Comparison of ENCODE assay signal across 8 mouse cellular contexts in the genomic region with DNA sequence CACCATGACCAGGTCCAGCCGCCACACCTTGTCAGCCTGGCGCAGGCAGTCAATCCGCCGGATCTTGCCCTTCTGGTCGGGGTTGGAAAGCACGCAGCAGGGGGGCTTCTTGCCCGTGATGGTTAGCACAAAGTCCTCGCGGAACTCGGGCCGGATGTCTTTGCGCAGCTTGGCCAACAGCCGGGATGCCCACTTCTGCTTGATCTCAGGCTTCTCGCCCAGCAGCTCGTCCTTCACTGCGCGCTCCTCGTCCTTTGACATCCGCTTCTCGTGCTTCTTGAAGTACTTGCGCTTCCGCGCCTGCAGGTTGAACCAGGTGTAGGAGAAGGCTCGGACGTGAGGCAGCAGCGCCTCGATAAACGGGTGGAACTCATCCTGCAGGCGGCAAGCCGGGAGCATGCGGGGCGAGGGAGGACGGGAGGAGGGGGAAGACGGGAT. TPM values are rescaled to one million over a fixed set of nuclear protein-coding genes. Genes with fewer than 3 reads are reported as not detected.
DNase-seq lines count a peak whose midpoint lies in the region; ATAC-seq and TF ChIP-seq lines count a peak whose summit lies in the region.
"Had no signal": no experiment of that assay in that cellular context is flagged by ENCODE, and none has a peak within 500 bp of the region (broad histone marks: within the 10 kb centered on the region; RNA-seq: fewer than 3 reads in every experiment).

No protein-coding gene starts in this region.

- no peak for ATAC-seq in lung, embryonic 14.5 days (ENCODE audit: insufficient read depth)
- ATAC-seq in hindbrain, postnatal 0 days, result no peak
- no peak for ATAC-seq in midbrain, embryonic 16.5 days

- DNase-seq in lung, embryonic 14.5 days, result peak; percentile 54
- no peak for DNase-seq in lung, postnatal 14 days
- DNase-seq in embryonic facial prominence, embryonic 10.5 days (ENCODE audit: low spot score), result peak; percentile 54
- peak; percentile 70 for DNase-seq in hindbrain, postnatal 0 days (ENCODE audit: low spot score)
- DNase-seq in urinary bladder, postnatal 10 days (ENCODE audit: low spot score), result no peak
- DNase-seq in spleen, postnatal 14 days (ENCODE audit: low spot score in 2 of 2), result no peak

- H3K27ac ChIP-seq in lung, embryonic 14.5 days (ENCODE audit: low read depth), result peak overlapping the region; percentile 65; the same call in 1 of the 2 replicates
- H3K27ac ChIP-seq in embryonic facial prominence, embryonic 10.5 days (replicated peaks), result no peak overlapping the region
- peak overlapping the region; percentile 90 for H3K27ac ChIP-seq in hindbrain, postnatal 0 days
- H3K27ac ChIP-seq in midbrain, embryonic 16.5 days (ENCODE audit: low read length), result peak overlapping the region; percentile 61

- H3K4me1 ChIP-seq in lung, embryonic 14.5 days (ENCODE audit: insufficient read depth), result peaks cover 37% of the 10 kb centered on the region
- H3K4me1 ChIP-seq in embryonic facial prominence, embryonic 10.5 days, result peaks cover 41% of the 10 kb centered on the region
- H3K4me1 ChIP-seq in hindbrain, postnatal 0 days (ENCODE audit: insufficient read depth, low read length), result peaks cover 5% of the 10 kb centered on the region
- peaks cover 29% of the 10 kb centered on the region for H3K4me1 ChIP-seq in midbrain, embryonic 16.5 days (ENCODE audit: control insufficient read depth, insufficient read depth, low read length)

- peak overlapping the region; percentile 13; the same call in 1 of the 2 replicates for H3K4me3 ChIP-seq in lung, embryonic 14.5 days (ENCODE audit: low read depth, low read length)
- H3K4me3 ChIP-seq in embryonic facial prominence, embryonic 10.5 days, result peak overlapping the region; percentile 32; the same call in 1 of the 2 replicates
- peak overlapping the region; percentile 41 for H3K4me3 ChIP-seq in hindbrain, postnatal 0 days (ENCODE audit: low read length)
- H3K4me3 ChIP-seq in midbrain, embryonic 16.5 days (ENCODE audit: low read depth, low read length), result peak overlapping the region; percentile 36

- 16% methylated on average over 34 of the region's 34 CpGs for WGBS in lung, embryonic 14.5 days
- WGBS in embryonic facial prominence, embryonic 10.5 days, result under 1% methylated on average over 34 of the region's 34 CpGs
- 4% methylated on average over 33 of the region's 34 CpGs for WGBS in hindbrain, postnatal 0 days
- WGBS in midbrain, embryonic 16.5 days, result 5% methylated on average over 34 of the region's 34 CpGs

- no peaks in the 10 kb centered on the region for H3K9me3 ChIP-seq in lung, embryonic 14.5 days (ENCODE audit: low read depth, low read length)
- H3K9me3 ChIP-seq in embryonic facial prominence, embryonic 10.5 days, result no peaks in the 10 kb centered on the region
- H3K9me3 ChIP-seq in hindbrain, postnatal 0 days (ENCODE audit: low read length), result no peaks in the 10 kb centered on the region
- H3K9me3 ChIP-seq in midbrain, embryonic 16.5 days (replicated peaks; ENCODE audit: control insufficient read depth, low read length, poor library complexity, severe bottlenecking), result no peaks in the 10 kb centered on the region
- H3K9me3 ChIP-seq: megakaryocyte, embryonic 14.5 days had no signal

- peak overlapping the region; percentile 64 for H3K4me2 ChIP-seq in lung, embryonic 14.5 days
- H3K4me2 ChIP-seq in hindbrain, postnatal 0 days (ENCODE audit: low read depth, low read length), result peak overlapping the region; percentile 50
- peak overlapping the region; percentile 56 for H3K4me2 ChIP-seq in midbrain, embryonic 16.5 days (ENCODE audit: low read length)

- H3K27me3 ChIP-seq in lung, embryonic 14.5 days (ENCODE audit: insufficient read depth, low read length), result peaks cover 34% of the 10 kb centered on the region
- H3K27me3 ChIP-seq in embryonic facial prominence, embryonic 10.5 days (replicated peaks; ENCODE audit: low read depth, poor library complexity, severe bottlenecking), result peaks cover 100% of the 10 kb centered on the region
- no peaks in the 10 kb centered on the region for H3K27me3 ChIP-seq in hindbrain, postnatal 0 days (ENCODE audit: insufficient read depth, low read length)
- peaks cover 40% of the 10 kb centered on the region for H3K27me3 ChIP-seq in midbrain, embryonic 16.5 days (ENCODE audit: control insufficient read depth, insufficient read depth, low read depth, low read length)

- H3K36me3 ChIP-seq in lung, embryonic 14.5 days (ENCODE audit: insufficient read depth), result peaks cover 44% of the 10 kb centered on the region
- H3K36me3 ChIP-seq in embryonic facial prominence, embryonic 10.5 days (replicated peaks), result no peaks in the 10 kb centered on the region
- no peaks in the 10 kb centered on the region for H3K36me3 ChIP-seq in hindbrain, postnatal 0 days (ENCODE audit: insufficient read depth, low read length)
- H3K36me3 ChIP-seq in midbrain, embryonic 16.5 days (ENCODE audit: control insufficient read depth, insufficient read depth, low read length), result no peaks in the 10 kb centered on the region

- no peak overlapping the region; the same call in 1 of the 2 replicates for H3K9ac ChIP-seq in lung, embryonic 14.5 days
- H3K9ac ChIP-seq in hindbrain, postnatal 0 days (replicated peaks; ENCODE audit: low read length), result peak overlapping the region; percentile 57
- peak overlapping the region; percentile 57 for H3K9ac ChIP-seq in midbrain, embryonic 16.5 days (ENCODE audit: low read depth, low read length)

- TF ChIP-seq CTCF in lung, embryonic 14.5 days (IDR thresholded peaks at IDR 0.05; ENCODE audit: low read depth), result 0 out of 2 replicates have a peak, but pooled peaks have one; percentile 7
- TF ChIP-seq CTCF in hindbrain, postnatal 0 days (IDR thresholded peaks at IDR 0.05; ENCODE audit: low read depth), result no peak

RNA-seq across cellular contexts. Expression of a gene that starts 28.2 kb away (rescaled TPM):
- polyA plus RNA-seq in lung, embryonic 14.5 days (2014; fragmentation: Nextera tagmentation; extraction: Ambion mirVana), result 42.3 and 44.1 TPM in 2 replicates
- 0.29 and 0.77 TPM in 2 replicates for polyA plus RNA-seq in embryonic facial prominence, embryonic 10.5 days (2016; fragmentation: Nextera tagmentation; extraction: Ambion mirVana)
- 90.4 and 92.5 TPM in 2 replicates for total RNA-seq in hindbrain, postnatal 0 days (2014; rRNA removed)
- polyA plus RNA-seq in hindbrain, postnatal 0 days (2015; fragmentation: Nextera tagmentation; extraction: Ambion mirVana), result 123 and 126 TPM in 2 replicates
- 44.1 and 55.4 TPM in 2 replicates for polyA plus RNA-seq in midbrain, embryonic 16.5 days (2015; fragmentation: Nextera tagmentation; extraction: Ambion mirVana)

RNA-seq across cellular contexts. Expression of a gene that starts 49.2 kb away (rescaled TPM):
- 2.7 and 2.8 TPM in 2 replicates for polyA plus RNA-seq in lung, embryonic 14.5 days (2014; fragmentation: Nextera tagmentation; extraction: Ambion mirVana)
- polyA plus RNA-seq in embryonic facial prominence, embryonic 10.5 days (2016; fragmentation: Nextera tagmentation; extraction: Ambion mirVana), result 1.6 and 3.6 TPM in 2 replicates
- 1.2 TPM in 1 of 2 replicates, not detected in the other for total RNA-seq in hindbrain, postnatal 0 days (2014; rRNA removed)
- polyA plus RNA-seq in hindbrain, postnatal 0 days (2015; fragmentation: Nextera tagmentation; extraction: Ambion mirVana), result 1.1 and 1.7 TPM in 2 replicates
- 0.80 and 1.1 TPM in 2 replicates for polyA plus RNA-seq in midbrain, embryonic 16.5 days (2015; fragmentation: Nextera tagmentation; extraction: Ambion mirVana)

RNA-seq across cellular contexts. Expression of a gene that starts 50.7 kb away (rescaled TPM):
- polyA plus RNA-seq in lung, embryonic 14.5 days (2014; fragmentation: Nextera tagmentation; extraction: Ambion mirVana), result 4.5 and 4.6 TPM in 2 replicates
- polyA plus RNA-seq in embryonic facial prominence, embryonic 10.5 days (2016; fragmentation: Nextera tagmentation; extraction: Ambion mirVana), result 2.8 and 3.0 TPM in 2 replicates
- 6.6 and 7.2 TPM in 2 replicates for total RNA-seq in hindbrain, postnatal 0 days (2014; rRNA removed)
- polyA plus RNA-seq in hindbrain, postnatal 0 days (2015; fragmentation: Nextera tagmentation; extraction: Ambion mirVana), result 12.3 and 12.5 TPM in 2 replicates
- polyA plus RNA-seq in midbrain, embryonic 16.5 days (2015; fragmentation: Nextera tagmentation; extraction: Ambion mirVana), result 11.7 and 12.4 TPM in 2 replicates

RNA-seq across cellular contexts. Expression of a gene that starts 59.4 kb away (rescaled TPM):
- 44.2 and 45.0 TPM in 2 replicates for polyA plus RNA-seq in lung, embryonic 14.5 days (2014; fragmentation: Nextera tagmentation; extraction: Ambion mirVana)
- 45.2 and 47.3 TPM in 2 replicates for polyA plus RNA-seq in embryonic facial prominence, embryonic 10.5 days (2016; fragmentation: Nextera tagmentation; extraction: Ambion mirVana)
- total RNA-seq in hindbrain, postnatal 0 days (2014; rRNA removed), result 33.0 and 34.1 TPM in 2 replicates
- 43.4 and 45.3 TPM in 2 replicates for polyA plus RNA-seq in hindbrain, postnatal 0 days (2015; fragmentation: Nextera tagmentation; extraction: Ambion mirVana)
- polyA plus RNA-seq in midbrain, embryonic 16.5 days (2015; fragmentation: Nextera tagmentation; extraction: Ambion mirVana), result 35.0 and 37.4 TPM in 2 replicates

Comparison
In these comparisons a context has a peak if more than half of its experiments do, and no peak if none do; other contexts are left out.
1. DNase-seq: peak in lung, embryonic 14.5 days (single experiment), embryonic facial prominence, embryonic 10.5 days (single experiment) and hindbrain, postnatal 0 days (single experiment); none in lung, postnatal 14 days (single experiment), urinary bladder, postnatal 10 days (single experiment) and spleen, postnatal 14 days (0 of 2).
2. RNA of a gene that starts 28.2 kb away (polyA plus RNA-seq): 123 to 126 TPM in hindbrain, postnatal 0 days, 44.1 to 55.4 TPM in midbrain, embryonic 16.5 days and 42.3 to 44.1 TPM in lung, embryonic 14.5 days; 0.29 to 0.77 TPM in embryonic facial prominence, embryonic 10.5 days; every median in the first group is over 10 times any median in the second.
3. Peak in every context shown above with its lines, with median percentiles within 50 percentile points of each other: H3K4me2 ChIP-seq and H3K4me3 ChIP-seq.